Mouse (Mus musculus): ENCODE measurements around the gene Olfr643. TPM values are rescaled to one million over a fixed set of nuclear protein-coding genes. Genes with fewer than 3 reads are reported as not detected.

Olfr643 gene
- polyA plus RNA-seq (2014; fragmentation: Nextera tagmentation; extraction: Ambion mirVana), result not detected in 2 replicates

- WGBS, result 90% methylated on average over 5 of the region's 5 CpGs
Observed at GRCm38 (mm10) chr7:104137305-104137704, at the start of gene Olfr643. Gene Olfr643 (minus strand): TSS chr7:104137405.

GRCm38 (mm10) chr7:104183292-104183691 is 46.1 kb upstream of the Olfr643 start, which contains the start of gene Olfr648:
Gene Olfr648 (minus strand): TSS chr7:104183392.
- no peak within 1 kb of the TSS for H3K4me2 ChIP-seq (ENCODE audit: low read length)
- WGBS, result 88% methylated on average over 2 of the region's 2 CpGs

More at GRCm38 (mm10) chr7:104137305-104137704, at the start of gene Olfr643:
- H3K27me3 ChIP-seq (replicated peaks; ENCODE audit: control insufficient read depth, insufficient read depth, low read length), result no peaks in the 10 kb centered on the region
- H3K27ac ChIP-seq (ENCODE audit: low read depth, low read length), result no peak within 1 kb of the TSS
- no peak within 1 kb of the TSS for H3K4me3 ChIP-seq (ENCODE audit: low read depth, low read length)
- H3K9ac ChIP-seq (ENCODE audit: low read length), result no peak within 1 kb of the TSS
- no peaks in the 10 kb centered on the region for H3K36me3 ChIP-seq (ENCODE audit: control insufficient read depth, insufficient read depth, low read length)
- DNase-seq (ENCODE audit: low spot score), result no peak
- H3K4me2 ChIP-seq (ENCODE audit: low read length), result no peak within 1 kb of the TSS
- ATAC-seq, result no peak
- no peaks in the 10 kb centered on the region for H3K9me3 ChIP-seq (replicated peaks; ENCODE audit: control insufficient read depth, low read length)
- no peaks in the 10 kb centered on the region for H3K4me1 ChIP-seq (ENCODE audit: control insufficient read depth, insufficient read depth, low read length)

GRCm38 (mm10) chr7:104179074-104179473 is 41.9 kb upstream of the Olfr643 start:
- Histone ChIP-seq H3K4me3 (ENCODE audit: low read depth, low read length) (no peak overlapping the region), H3K27me3 (replicated peaks; ENCODE audit: control insufficient read depth, insufficient read depth, low read length) (no peaks in the 10 kb centered on the region), H3K36me3 (ENCODE audit: control insufficient read depth, insufficient read depth, low read length) (no peaks in the 10 kb centered on the region), H3K9me3 (replicated peaks; ENCODE audit: control insufficient read depth, low read length) (no peaks in the 10 kb centered on the region), H3K27ac (ENCODE audit: low read depth, low read length) (no peak overlapping the region), H3K4me2 (ENCODE audit: low read length) (no peak overlapping the region), H3K9ac (ENCODE audit: low read length) (no peak overlapping the region), H3K4me1 (ENCODE audit: control insufficient read depth, insufficient read depth, low read length) (no peaks in the 10 kb centered on the region)
- DNase-seq (ENCODE audit: low spot score) (no peak), ATAC-seq (no peak)
- WGBS, result 90% methylated on average over 1 of the region's 1 CpGs

More at GRCm38 (mm10) chr7:104183292-104183691, 46.1 kb upstream of the Olfr643 start, which contains the start of gene Olfr648:
- ATAC-seq (no peak), DNase-seq (ENCODE audit: low spot score) (no peak)
- H3K27ac ChIP-seq (ENCODE audit: low read depth, low read length), result no peak within 1 kb of the TSS
- H3K4me1 ChIP-seq (ENCODE audit: control insufficient read depth, insufficient read depth, low read length), result no peaks in the 10 kb centered on the region
- H3K27me3 ChIP-seq (replicated peaks; ENCODE audit: control insufficient read depth, insufficient read depth, low read length), result no peaks in the 10 kb centered on the region
- H3K9me3 ChIP-seq (replicated peaks; ENCODE audit: control insufficient read depth, low read length), result no peaks in the 10 kb centered on the region
- H3K9ac ChIP-seq (ENCODE audit: low read length), result no peak within 1 kb of the TSS
- H3K4me3 ChIP-seq (ENCODE audit: low read depth, low read length), result no peak within 1 kb of the TSS
- no peaks in the 10 kb centered on the region for H3K36me3 ChIP-seq (ENCODE audit: control insufficient read depth, insufficient read depth, low read length)

- Histone ChIP-seq H3K4me3 (ENCODE audit: low read depth, low read length) (no peak overlapping the region), H3K4me1 (ENCODE audit: control insufficient read depth, insufficient read depth, low read length) (no peaks in the 10 kb centered on the region), H3K9me3 (replicated peaks; ENCODE audit: control insufficient read depth, low read length) (no peaks in the 10 kb centered on the region), H3K27ac (ENCODE audit: low read depth, low read length) (no peak overlapping the region), H3K9ac (ENCODE audit: low read length) (no peak overlapping the region), H3K36me3 (ENCODE audit: control insufficient read depth, insufficient read depth, low read length) (no peaks in the 10 kb centered on the region), H3K27me3 (replicated peaks; ENCODE audit: control insufficient read depth, insufficient read depth, low read length) (no peaks in the 10 kb centered on the region), H3K4me2 (ENCODE audit: low read length) (no peak overlapping the region)
- 59% methylated on average over 5 of the region's 5 CpGs for WGBS
- DNase-seq (ENCODE audit: low spot score) (no peak), ATAC-seq (no peak)
Observed at GRCm38 (mm10) chr7:104178422-104179054, 41.3 kb upstream of the Olfr643 start.

GRCm38 (mm10) chr7:104175085-104175484 is 37.9 kb upstream of the Olfr643 start:
- ATAC-seq (no peak), DNase-seq (ENCODE audit: low spot score) (no peak)
- Histone ChIP-seq H3K9ac (ENCODE audit: low read length) (no peak overlapping the region), H3K4me2 (ENCODE audit: low read length) (no peak overlapping the region), H3K4me1 (ENCODE audit: control insufficient read depth, insufficient read depth, low read length) (no peaks in the 10 kb centered on the region), H3K9me3 (replicated peaks; ENCODE audit: control insufficient read depth, low read length) (no peaks in the 10 kb centered on the region), H3K36me3 (ENCODE audit: control insufficient read depth, insufficient read depth, low read length) (no peaks in the 10 kb centered on the region), H3K27me3 (replicated peaks; ENCODE audit: control insufficient read depth, insufficient read depth, low read length) (no peaks in the 10 kb centered on the region), H3K4me3 (ENCODE audit: low read depth, low read length) (no peak overlapping the region), H3K27ac (ENCODE audit: low read depth, low read length) (no peak overlapping the region)
- 30% methylated on average over 1 of the region's 1 CpGs for WGBS

- no peak overlapping the region for H3K4me3 ChIP-seq (ENCODE audit: low read depth, low read length)
- DNase-seq (ENCODE audit: low spot score) (no peak), ATAC-seq (no peak)
- H3K27me3 ChIP-seq (replicated peaks; ENCODE audit: control insufficient read depth, insufficient read depth, low read length), result no peaks in the 10 kb centered on the region
- H3K27ac ChIP-seq (ENCODE audit: low read depth, low read length), result no peak overlapping the region
- H3K4me1 ChIP-seq (ENCODE audit: control insufficient read depth, insufficient read depth, low read length), result no peaks in the 10 kb centered on the region
- no peaks in the 10 kb centered on the region for H3K9me3 ChIP-seq (replicated peaks; ENCODE audit: control insufficient read depth, low read length)
- no peak overlapping the region for H3K9ac ChIP-seq (ENCODE audit: low read length)
- H3K4me2 ChIP-seq (ENCODE audit: low read length), result no peak overlapping the region
- WGBS, result 74% methylated on average over 6 of the region's 6 CpGs
- H3K36me3 ChIP-seq (ENCODE audit: control insufficient read depth, insufficient read depth, low read length), result no peaks in the 10 kb centered on the region
Observed at GRCm38 (mm10) chr7:104169634-104170204, 32.5 kb upstream of the Olfr643 start.

- DNase-seq (ENCODE audit: low spot score) (no peak), ATAC-seq (no peak)
- 90% methylated on average over 6 of the region's 6 CpGs for WGBS
- Histone ChIP-seq H3K36me3 (ENCODE audit: control insufficient read depth, insufficient read depth, low read length) (no peaks in the 10 kb centered on the region), H3K4me3 (ENCODE audit: low read depth, low read length) (no peak overlapping the region), H3K4me2 (ENCODE audit: low read length) (no peak overlapping the region), H3K4me1 (ENCODE audit: control insufficient read depth, insufficient read depth, low read length) (no peaks in the 10 kb centered on the region), H3K9ac (ENCODE audit: low read length) (no peak overlapping the region), H3K27me3 (replicated peaks; ENCODE audit: control insufficient read depth, insufficient read depth, low read length) (no peaks in the 10 kb centered on the region), H3K9me3 (replicated peaks; ENCODE audit: control insufficient read depth, low read length) (no peaks in the 10 kb centered on the region), H3K27ac (ENCODE audit: low read depth, low read length) (no peak overlapping the region)
Observed at GRCm38 (mm10) chr7:104167105-104167504, 29.9 kb upstream of the Olfr643 start.

GRCm38 (mm10) chr7:104150456-104150855 is 13.3 kb upstream of the Olfr643 start, which contains the start of gene Ubqlnl:
Gene Ubqlnl (minus strand): TSS chr7:104150556.
- Histone ChIP-seq H3K4me3 (ENCODE audit: low read depth, low read length) (no peak within 1 kb of the TSS), H3K27me3 (replicated peaks; ENCODE audit: control insufficient read depth, insufficient read depth, low read length) (no peaks in the 10 kb centered on the region), H3K9me3 (replicated peaks; ENCODE audit: control insufficient read depth, low read length) (no peaks in the 10 kb centered on the region), H3K27ac (ENCODE audit: low read depth, low read length) (no peak within 1 kb of the TSS), H3K4me2 (ENCODE audit: low read length) (no peak within 1 kb of the TSS), H3K4me1 (ENCODE audit: control insufficient read depth, insufficient read depth, low read length) (no peaks in the 10 kb centered on the region), H3K36me3 (ENCODE audit: control insufficient read depth, insufficient read depth, low read length) (no peaks in the 10 kb centered on the region), H3K9ac (ENCODE audit: low read length) (no peak within 1 kb of the TSS)
- DNase-seq (ENCODE audit: low spot score) (no peak), ATAC-seq (no peak)
- WGBS, result 83% methylated on average over 2 of the region's 2 CpGs

GRCm38 (mm10) chr7:104143179-104143578 is 6.0 kb upstream of the Olfr643 start, which contains the start of gene Ubqln3:
Gene Ubqln3 (minus strand): TSS chr7:104143279.
- H3K36me3 ChIP-seq (ENCODE audit: control insufficient read depth, insufficient read depth, low read length), result no peaks in the 10 kb centered on the region
- ATAC-seq (no peak), DNase-seq (ENCODE audit: low spot score) (no peak)
- 87% methylated on average over 3 of the region's 3 CpGs for WGBS
- H3K4me1 ChIP-seq (ENCODE audit: control insufficient read depth, insufficient read depth, low read length), result no peaks in the 10 kb centered on the region
- H3K27ac ChIP-seq (ENCODE audit: low read depth, low read length), result no peak within 1 kb of the TSS
- no peaks in the 10 kb centered on the region for H3K9me3 ChIP-seq (replicated peaks; ENCODE audit: control insufficient read depth, low read length)
- H3K4me3 ChIP-seq (ENCODE audit: low read depth, low read length), result no peak within 1 kb of the TSS
- no peaks in the 10 kb centered on the region for H3K27me3 ChIP-seq (replicated peaks; ENCODE audit: control insufficient read depth, insufficient read depth, low read length)
- no peak within 1 kb of the TSS for H3K4me2 ChIP-seq (ENCODE audit: low read length)
- H3K9ac ChIP-seq (ENCODE audit: low read length), result no peak within 1 kb of the TSS

All from forebrain, embryonic 14.5 days (tissue).